Mouse (Mus musculus) left cerebral cortex, adult 11 months (tissue): Measurements from ENCODE around the gene Zic1.

Experiments
- DNase-seq: peaks from one replicate; pipeline ENCODE4 v3.0.0; 2022; ENCODE audit warnings: low spot score

The Zic1 gene

DNA sequence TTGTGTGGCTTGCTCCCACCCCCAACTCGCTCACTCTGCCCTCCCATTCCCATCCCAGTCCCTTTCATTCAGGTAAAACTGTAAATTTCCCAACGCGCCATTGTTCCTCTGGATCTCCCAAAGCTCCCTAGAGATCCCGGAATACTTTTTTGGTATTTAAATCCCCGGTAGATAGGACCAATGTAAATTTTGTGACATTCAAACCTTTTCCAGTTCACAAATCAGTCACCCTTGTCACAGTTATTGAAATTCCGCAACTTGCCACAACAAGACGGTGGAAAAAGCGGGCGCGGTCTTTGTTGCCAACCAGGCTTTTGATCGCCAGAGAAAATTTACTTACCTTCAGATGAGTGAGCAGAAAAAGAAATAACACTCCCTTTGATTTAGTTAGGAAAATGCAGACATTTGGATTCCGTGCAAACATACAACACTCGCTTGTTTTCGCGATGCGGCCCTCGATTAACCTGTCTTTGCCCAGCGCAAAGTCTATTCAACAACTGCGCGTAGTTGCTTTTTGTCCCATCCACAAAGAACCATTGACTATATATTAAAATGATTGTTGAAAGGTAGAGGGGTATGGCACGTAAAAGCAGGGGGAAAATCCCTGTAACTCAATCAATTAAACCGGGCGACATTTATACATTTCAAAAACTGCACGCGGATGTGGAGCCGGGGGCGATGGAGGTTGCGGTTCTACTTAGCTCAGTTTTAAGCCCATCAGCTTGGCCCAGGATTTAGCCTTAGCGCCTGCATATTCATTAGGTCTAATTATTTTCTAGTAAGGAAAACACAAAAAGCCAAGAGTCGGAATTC, 1.6 kb upstream of the Zic1 start:
- no peak for DNase-seq

- no peak for DNase-seq
Measured at GRCm38 (mm10) chr9:91366226-91366998, 802 bp upstream of the Zic1 start.

DNA sequence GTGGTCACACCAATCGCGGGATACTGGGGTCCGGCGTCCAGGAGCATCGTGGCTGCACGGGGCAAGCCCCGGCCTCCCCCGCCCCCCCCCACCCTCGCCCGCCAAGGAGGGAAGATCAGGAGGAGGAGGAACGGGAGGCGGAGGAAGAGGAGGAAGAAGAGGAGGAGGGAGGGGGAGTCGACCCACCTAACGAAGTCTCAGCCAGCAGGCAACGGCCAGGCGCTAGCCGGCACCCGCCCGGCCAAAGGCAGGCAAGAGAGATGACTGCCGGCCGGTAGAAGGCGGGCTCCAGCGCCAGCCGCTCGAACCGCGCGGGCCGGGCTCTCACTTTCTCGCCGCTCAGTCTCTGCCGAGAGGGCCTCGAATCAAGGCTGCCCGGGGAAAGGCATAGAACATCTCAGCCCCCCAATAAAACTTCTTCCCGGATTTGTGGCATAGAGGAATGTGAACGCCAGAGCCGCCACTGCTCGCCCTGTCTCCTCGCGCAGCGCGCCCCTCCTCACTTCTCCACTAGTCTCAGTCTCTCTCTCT, 574 bp downstream of the Zic1 start:
- DNase-seq, result no peak

GRCm38 (mm10) chr9:91364127-91364970, 1.3 kb downstream of the Zic1 start:
- DNase-seq, result no peak

GRCm38 (mm10) chr9:91363814-91364126, 1.8 kb downstream of the Zic1 start:
- no peak for DNase-seq

- no peak for DNase-seq
Measured at GRCm38 (mm10) chr9:91363011-91363730, 2.4 kb downstream of the Zic1 start.

- DNase-seq, result no peak
Measured at GRCm38 (mm10) chr9:91361856-91362601, 3.6 kb downstream of the Zic1 start, which contains the start of gene Zic4. TSS of gene Zic4 (plus strand) at chr9:91362413.

GRCm38 (mm10) chr9:91361033-91361855, 4.4 kb downstream of the Zic1 start:
- no peak for DNase-seq

DNA sequence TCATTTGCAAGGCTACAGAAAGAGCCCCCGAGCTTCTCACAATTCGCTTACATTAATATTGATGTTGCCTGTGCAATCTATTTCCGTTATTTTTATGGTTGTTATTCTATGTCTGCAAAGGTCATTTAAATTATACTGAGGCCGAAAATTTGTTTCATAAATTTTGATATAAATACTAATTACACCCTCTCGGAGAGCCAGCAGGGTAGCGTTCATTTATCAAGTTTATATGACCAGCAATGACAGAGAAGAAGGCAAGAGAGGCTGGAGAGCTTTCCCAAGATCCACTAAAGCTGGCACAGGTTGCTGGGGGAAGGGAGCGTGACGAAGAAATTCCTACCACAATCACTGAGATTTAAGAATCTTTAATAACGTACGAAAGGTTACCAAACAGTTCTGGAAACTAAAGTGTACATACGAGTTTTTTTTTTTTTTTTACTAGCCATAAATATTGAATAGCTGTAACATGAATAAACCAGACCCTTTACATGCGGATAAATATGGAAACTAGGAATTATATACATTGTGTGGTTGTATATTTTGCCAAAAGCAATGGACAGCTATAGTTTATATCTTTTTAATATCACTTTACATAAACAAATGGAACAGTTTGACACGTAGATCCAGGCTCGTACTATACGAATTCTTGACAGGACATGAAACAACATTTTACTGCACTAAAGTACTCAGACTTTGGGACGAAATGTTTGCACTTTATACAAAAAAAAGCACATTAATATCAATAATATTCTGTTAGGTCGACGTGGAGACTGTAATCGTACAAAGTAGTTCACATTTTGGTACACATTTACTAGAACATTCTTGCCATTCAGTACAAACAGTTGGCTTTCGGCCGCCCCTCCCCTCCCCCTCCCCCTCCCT, 5.2 kb downstream of the Zic1 start:
- no peak for DNase-seq

DNA sequence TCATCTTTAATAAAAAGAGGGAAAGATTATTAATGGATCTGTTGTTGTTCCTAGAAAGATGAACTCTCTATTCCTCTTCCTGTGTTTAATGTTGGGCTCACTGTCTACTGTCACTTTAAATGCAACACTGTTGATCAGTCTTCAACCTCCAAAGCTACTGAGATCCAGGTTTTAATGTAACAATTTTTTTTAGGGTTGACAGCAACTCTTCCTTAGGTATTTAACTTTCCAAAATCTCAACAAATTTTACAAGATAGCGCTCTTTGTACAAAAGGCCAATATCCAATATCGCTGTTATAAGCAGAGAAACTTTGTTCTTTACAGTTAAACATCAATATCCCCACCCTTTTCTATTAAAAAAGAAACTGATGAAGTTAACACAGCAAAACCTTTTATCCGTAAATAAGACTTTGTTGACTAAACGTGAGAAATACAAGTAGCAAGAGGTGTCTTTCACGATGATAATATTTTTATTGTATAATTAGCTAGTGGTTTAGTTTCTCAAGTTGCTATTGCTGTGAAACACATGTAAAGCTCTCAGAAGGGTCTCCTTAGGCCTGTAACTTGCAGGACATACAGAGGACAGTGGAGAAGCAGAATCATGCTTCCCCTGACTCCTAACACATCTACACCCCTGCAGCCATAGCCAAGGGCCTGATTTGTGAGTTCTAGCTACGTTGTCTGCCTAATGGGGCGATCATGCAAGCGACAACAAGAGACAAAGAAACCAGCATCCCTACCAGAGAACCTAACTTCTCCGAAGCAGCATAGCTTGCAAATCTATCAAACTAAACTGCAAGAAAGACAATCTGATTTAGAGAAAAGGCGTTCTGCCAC, 6.5 kb downstream of the Zic1 start:
- DNase-seq, result no peak

- DNase-seq, result no peak
Measured at GRCm38 (mm10) chr9:91357321-91357720, 8.3 kb downstream of the Zic1 start.

DNA sequence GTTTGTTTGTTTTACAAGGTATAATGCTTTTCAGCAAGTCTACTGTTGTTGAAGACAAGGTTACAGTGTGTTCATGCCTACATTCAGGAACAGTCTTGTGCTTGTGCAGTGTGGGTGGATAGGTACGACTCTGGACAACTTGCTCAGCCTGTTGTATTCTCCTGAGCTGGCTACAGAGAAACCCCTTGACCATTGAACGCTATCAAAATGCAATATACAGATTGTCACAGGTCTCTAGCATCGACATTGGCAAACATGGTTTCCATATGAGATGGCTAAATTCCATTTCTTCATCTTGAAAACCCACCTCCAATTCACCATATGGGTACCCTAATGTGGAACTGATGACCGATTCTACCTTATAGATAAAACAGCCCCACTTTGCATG, 9.3 kb downstream of the Zic1 start:
- DNase-seq, result no peak

DNA sequence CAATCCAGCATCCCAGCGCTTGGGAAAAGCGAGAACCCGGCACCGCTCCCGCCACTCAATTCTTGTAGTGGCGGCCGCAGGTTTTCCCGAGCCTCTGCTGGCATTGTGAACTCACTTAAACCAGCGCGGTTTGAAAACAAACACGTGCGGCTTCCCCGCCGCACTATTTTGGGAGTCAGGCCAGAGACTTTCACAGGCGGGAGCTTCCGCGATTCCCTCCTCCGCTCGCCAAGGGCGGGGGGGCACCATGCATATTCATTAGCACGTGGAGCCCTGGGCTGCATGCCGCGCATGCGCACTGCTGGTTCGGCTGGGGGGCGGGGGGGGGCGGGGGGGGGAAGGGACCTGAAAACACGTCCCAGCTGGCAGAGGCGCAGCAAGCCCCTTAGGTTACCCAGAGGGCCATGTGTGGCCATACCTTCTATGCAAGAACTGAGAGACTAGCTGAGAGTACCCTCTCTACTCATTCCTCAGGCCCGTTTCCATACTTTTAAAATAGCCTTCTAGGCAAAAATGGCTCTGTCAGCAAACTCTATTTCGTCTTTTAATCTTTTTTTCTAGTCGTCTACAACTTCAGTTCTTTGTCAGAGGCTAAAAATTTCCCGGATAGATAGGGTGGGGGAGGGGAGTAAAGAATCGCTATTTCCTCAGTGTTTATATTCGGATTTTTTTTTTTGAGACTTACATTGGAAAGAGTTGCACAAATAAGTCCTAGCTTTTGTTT, 9.8 kb downstream of the Zic1 start:
- no peak for DNase-seq

GRCm38 (mm10) chr9:91355270-91355589, 10.4 kb downstream of the Zic1 start:
- DNase-seq, result no peak

GRCm38 (mm10) chr9:91354434-91355269, 11.0 kb downstream of the Zic1 start:
- no peak for DNase-seq

DNA sequence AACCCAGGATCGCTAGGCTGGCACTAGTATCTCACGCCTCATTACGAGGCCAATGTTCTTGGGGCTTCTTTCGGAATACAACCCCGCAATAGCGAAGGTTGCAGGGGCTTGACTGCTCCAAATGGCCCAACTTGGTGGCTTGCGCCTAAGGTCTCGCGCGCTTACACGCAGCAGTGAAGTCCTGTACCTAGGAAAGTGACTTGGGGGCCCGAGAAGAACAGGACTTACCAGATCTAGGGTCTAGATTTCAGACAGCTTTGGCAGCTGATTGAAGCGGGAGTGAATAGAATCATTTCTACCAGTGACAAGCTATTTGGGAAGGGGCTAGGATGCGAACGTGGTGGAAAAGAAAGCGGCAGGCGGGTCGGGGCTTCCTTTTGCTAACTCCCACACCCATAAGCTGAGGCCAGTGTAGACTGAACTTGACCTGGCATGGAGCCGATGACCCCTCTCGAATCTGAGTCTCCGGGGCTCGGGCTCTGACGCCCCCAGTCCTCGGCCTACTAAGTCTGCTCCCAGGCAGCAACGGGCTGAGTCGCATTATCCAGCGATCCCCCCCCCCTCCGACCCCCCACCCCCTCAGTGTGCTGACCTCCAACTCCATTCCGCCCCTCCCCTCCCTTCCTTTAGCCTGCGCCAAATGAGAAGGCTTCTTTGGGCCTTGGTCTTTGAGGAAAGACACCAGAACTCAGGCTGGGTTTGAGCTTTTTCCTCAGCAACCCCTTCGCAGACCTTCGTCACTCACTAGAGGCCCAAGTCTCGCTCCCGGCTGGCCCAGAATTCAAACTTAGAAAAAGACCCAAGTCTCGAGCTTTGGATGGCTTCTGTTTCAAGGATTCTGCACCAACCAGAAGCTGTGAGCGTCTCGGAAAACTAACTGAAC, 11.8 kb downstream of the Zic1 start:
- DNase-seq, result no peak
